Mouse (Mus musculus): Measurements from ENCODE around the gene Acsl5.

- TF ChIP-seq EP300 (IDR thresholded peaks at IDR 0.05) = peak; percentile 93
- no peak for TF ChIP-seq CTCF (IDR thresholded peaks at IDR 0.05)
Measured at GRCm38 (mm10) chr19:55213617-55214340, 38.0 kb upstream of the Acsl5 start.
